Mouse (Mus musculus) CD4-positive, CD25-positive, alpha-beta regulatory T cell, adult 4 months (primary cell): ENCODE measurements around the gene Pld5. TPM values are rescaled to one million over a fixed set of nuclear protein-coding genes. Genes with fewer than 3 reads are reported as not detected.
"Not testable (repeated sequence)": the region's sequence is repeated elsewhere in the genome, so short reads cannot be mapped to it uniquely, and the experiment has no call there.

Source experiments
- ATAC-seq: one replicate; pipeline ENCODE4 v1.8.0; 2017
- polyA plus RNA-seq, 2 experiments: library from polyadenylated mRNA; unstranded; fragments of 100-300 nt; shearing (Covaris generic); gene quantifications; one replicate each; pipeline ENCODE4 v1.2.1; 2017

Pld5 gene
- polyA plus RNA-seq, 2 experiments from 2014 or later = not detected

- ATAC-seq = no peak
Measured at GRCm38 (mm10) chr1:176036028-176036427, 239.1 kb downstream of the Pld5 start.

- no peak for ATAC-seq
Measured at GRCm38 (mm10) chr1:176034699-176035098, 240.4 kb downstream of the Pld5 start.

- ATAC-seq = no peak
Measured at GRCm38 (mm10) chr1:176033698-176034097, 241.4 kb downstream of the Pld5 start.

GRCm38 (mm10) chr1:176029063-176029462 is 246.0 kb downstream of the Pld5 start:
- no peak for ATAC-seq

- no peak for ATAC-seq
Measured at GRCm38 (mm10) chr1:176028397-176028796, 246.7 kb downstream of the Pld5 start.

GRCm38 (mm10) chr1:176024501-176024900 is 250.6 kb downstream of the Pld5 start:
- ATAC-seq = no peak

- no peak for ATAC-seq
Measured at GRCm38 (mm10) chr1:176018523-176018922, 256.6 kb downstream of the Pld5 start.

GRCm38 (mm10) chr1:176016076-176016475 is 259.0 kb downstream of the Pld5 start:
- ATAC-seq = no peak

GRCm38 (mm10) chr1:176013497-176014268 is 261.4 kb downstream of the Pld5 start:
- ATAC-seq = no peak

- ATAC-seq = no peak
Measured at GRCm38 (mm10) chr1:176011535-176011934, 263.6 kb downstream of the Pld5 start.

GRCm38 (mm10) chr1:176011072-176011471 is 264.0 kb downstream of the Pld5 start:
- ATAC-seq = no peak

GRCm38 (mm10) chr1:176008411-176008810 is 266.7 kb downstream of the Pld5 start:
- ATAC-seq = no peak

GRCm38 (mm10) chr1:176000599-176000998 is 274.5 kb downstream of the Pld5 start:
- ATAC-seq = no peak

- ATAC-seq = no peak
Measured at GRCm38 (mm10) chr1:175997076-175997651, 277.9 kb downstream of the Pld5 start.

GRCm38 (mm10) chr1:175988912-175989311 is 286.2 kb downstream of the Pld5 start:
- no peak for ATAC-seq

- ATAC-seq = no peak
Measured at GRCm38 (mm10) chr1:175988448-175988847, 286.7 kb downstream of the Pld5 start.

- not testable (repeated sequence) for ATAC-seq
Measured at GRCm38 (mm10) chr1:175979014-175979413, 296.1 kb downstream of the Pld5 start, which contains the start of gene Rbm8a2. Rbm8a2 (minus strand) TSS chr1:175979114.

GRCm38 (mm10) chr1:175970710-175971109 is 304.4 kb downstream of the Pld5 start:
- no peak for ATAC-seq

- ATAC-seq = no peak
Measured at GRCm38 (mm10) chr1:175967004-175967745, 307.9 kb downstream of the Pld5 start.

GRCm38 (mm10) chr1:175961786-175962185 is 313.3 kb downstream of the Pld5 start:
- ATAC-seq = no peak

GRCm38 (mm10) chr1:175950851-175951250 is 324.3 kb downstream of the Pld5 start:
- ATAC-seq = no peak

GRCm38 (mm10) chr1:175950421-175950820 is 324.7 kb downstream of the Pld5 start:
- ATAC-seq = no peak

GRCm38 (mm10) chr1:175946718-175947315 is 328.3 kb downstream of the Pld5 start:
- no peak for ATAC-seq
